Mouse (Mus musculus) forebrain, postnatal 0 days (tissue): ENCODE data around the gene Gm49322. TPM values are rescaled to one million over a fixed set of nuclear protein-coding genes. Genes with fewer than 3 reads are reported as not detected.

ENCODE experiments used
- ATAC-seq: fragments of 200-750 bp; cut with Nextera tagmentation; 2 replicates; pipeline ENCODE4 v1.8.0; 2017; ENCODE audit warnings: mild to moderate bottlenecking, moderate library complexity
- DNase-seq: peaks from one replicate; pipeline ENCODE4 v3.0.0-alpha.2; 2015
- H3K27ac ChIP-seq: fragments of 300-500 bp; sonication (generic); 2 replicates; pipeline ENCODE4 v1.5.1; 2014; ENCODE audit warnings: low read depth, mild to moderate bottlenecking, antibody characterized with exemption, low read length, moderate library complexity, mixed read lengths
- H3K27me3 ChIP-seq: fragments of 300-500 bp; sonication (generic); 2 replicates; pipeline ENCODE4 v1.6.1; 2014; ENCODE audit warnings: mild to moderate bottlenecking, low read length, mixed read lengths; ENCODE audit not compliant: insufficient read depth
- H3K36me3 ChIP-seq: fragments of 300-500 bp; sonication (generic); 2 replicates; pipeline ENCODE4 v1.6.1; 2014; ENCODE audit warnings: mild to moderate bottlenecking, moderate library complexity; ENCODE audit not compliant: insufficient read depth
- H3K4me1 ChIP-seq: fragments of 300-500 bp; sonication (generic); 2 replicates; pipeline ENCODE4 v1.6.1; 2014; ENCODE audit warnings: antibody characterized with exemption; ENCODE audit not compliant: insufficient read depth
- H3K4me2 ChIP-seq: fragments of 300-500 bp; sonication (generic); 2 replicates; pipeline ENCODE4 v1.6.1; 2014; ENCODE audit warnings: low read depth, mild to moderate bottlenecking, moderate library complexity
- H3K4me3 ChIP-seq: fragments of 300-500 bp; sonication (generic); 2 replicates; pipeline ENCODE4 v1.5.1; 2014; ENCODE audit warnings: low read depth, low read length, mixed read lengths
- H3K9ac ChIP-seq: fragments of 300-500 bp; sonication (generic); 2 replicates; pipeline ENCODE4 v1.6.1; 2014; ENCODE audit warnings: mild to moderate bottlenecking
- H3K9me3 ChIP-seq: fragments of 300-500 bp; sonication (generic); 2 replicates; pipeline ENCODE4 v1.6.1; 2016; ENCODE audit warnings: low read length
- CTCF ChIP-seq: sonication (generic); IDR thresholded peaks from 2 replicates; pipeline ENCODE4 v1.5.1; 2016; ENCODE audit warnings: antibody characterized with exemption, control low read depth, low read depth
- WGBS: fragments of 180-500 bp; shearing (Covaris S2); extraction: QIAGEN DNeasy Blood & Tissue Kit; methylation state at CpG from one replicate; pipeline ENCODE4 v1.1.7; 2014; 5-methylcytosine and 5-hydroxymethylcytosine counted together
- polyA plus RNA-seq: library from polyadenylated mRNA; unstranded; fragments of >200 nt; fragmentation: Nextera tagmentation; extraction: Ambion mirVana; gene quantifications from 2 replicates; pipeline ENCODE4 v1.2.1, GENCODE M21; 2015
- total RNA-seq: library from RNA; depleted of rRNA; stranded (reverse); fragments of >200 nt; gene quantifications from 2 replicates; pipeline ENCODE4 v1.2.3, GENCODE M21; 2014

Gene Gm49322
- total and polyA plus RNA-seq, 2 experiments from 2014 or later = 0.69 to 2.7 TPM

DNA sequence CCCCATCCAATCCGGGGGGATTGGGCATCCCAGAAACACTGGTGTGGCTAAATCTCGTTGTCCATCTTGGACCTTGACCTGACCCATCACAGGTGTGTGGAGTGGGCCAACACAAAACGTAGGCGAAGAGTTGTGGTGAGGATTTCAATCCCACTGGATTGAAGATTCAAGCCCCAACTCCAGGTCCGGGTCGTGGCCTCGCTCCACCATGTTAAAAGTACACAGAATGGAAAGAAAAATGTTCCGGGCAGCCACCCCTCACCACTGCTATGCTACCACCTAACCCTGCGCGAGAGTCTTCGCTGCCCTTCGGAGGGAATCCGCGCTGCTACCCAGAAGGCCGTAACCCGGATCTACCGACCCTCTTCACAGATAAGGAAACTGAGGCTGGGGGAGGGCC lies 29.9 kb upstream of the Gm49322 start:
- Histone ChIP-seq H3K27me3 (no peaks in the 10 kb centered on the region), H3K4me1 (peaks cover 21% of the 10 kb centered on the region), H3K36me3 (no peaks in the 10 kb centered on the region), H3K9ac (peak overlapping the region; percentile 81), H3K4me2 (peak overlapping the region; percentile 91), H3K4me3 (peak overlapping the region; percentile 71), H3K27ac (no peak overlapping the region), H3K9me3 (no peaks in the 10 kb centered on the region)
- DNase-seq (no peak), ATAC-seq (no peak)
- no peak for TF ChIP-seq CTCF
- 20% methylated on average over 17 of the region's 17 CpGs for WGBS

DNA sequence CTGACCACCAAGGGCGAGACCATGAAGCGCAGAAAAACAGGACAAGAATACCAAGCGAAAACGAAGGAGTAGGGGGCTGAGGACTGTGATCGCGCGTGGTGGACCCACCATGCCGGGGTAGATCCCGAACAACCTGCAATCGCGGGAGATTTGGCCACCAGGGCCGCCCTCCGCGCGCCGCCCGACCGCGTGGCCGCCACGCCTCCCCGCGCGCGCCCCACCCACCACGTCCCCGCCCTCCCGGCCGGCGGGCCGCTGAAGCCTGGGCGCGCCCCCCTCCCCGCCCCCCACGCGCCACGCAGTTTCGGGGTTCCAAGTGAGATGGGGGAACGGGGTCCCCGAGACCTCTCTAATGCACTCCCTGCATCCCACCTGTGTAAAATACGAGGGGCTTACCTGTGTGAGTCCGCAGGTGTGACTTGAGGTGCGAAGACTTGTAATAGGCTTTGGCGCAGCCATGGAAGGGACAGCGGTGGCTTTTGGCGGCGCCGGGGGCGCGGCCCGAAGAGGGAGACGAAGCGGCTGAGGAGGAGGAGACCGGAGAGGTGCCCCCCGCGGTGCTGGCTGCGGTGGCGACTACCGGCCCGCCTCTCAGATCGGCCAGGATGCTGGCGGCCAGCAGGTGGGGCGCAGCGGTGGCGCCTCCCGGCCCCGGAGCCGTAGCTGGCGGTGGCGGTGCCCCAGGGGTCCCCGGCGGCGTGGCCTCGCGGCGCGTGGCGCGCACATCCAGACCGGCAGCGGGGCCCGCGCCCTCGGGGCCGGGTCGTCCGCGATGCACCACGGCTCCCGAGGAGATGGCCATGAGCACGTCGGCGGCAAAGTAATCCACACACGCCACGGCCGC lies 29.2 kb upstream of the Gm49322 start:
- Histone ChIP-seq H3K27ac (peak overlapping the region; percentile 81), H3K9ac (peak overlapping the region; percentile 81), H3K36me3 (no peaks in the 10 kb centered on the region), H3K4me1 (peaks cover 16% of the 10 kb centered on the region), H3K9me3 (no peaks in the 10 kb centered on the region), H3K4me2 (peak overlapping the region; percentile 91), H3K27me3 (no peaks in the 10 kb centered on the region), H3K4me3 (peak overlapping the region; percentile 71)
- TF ChIP-seq CTCF = no peak
- ATAC-seq (peak; percentile 2; the same call in 1 of the 2 replicates), DNase-seq (peak; percentile 71)
- WGBS = 1% methylated on average over 94 of the region's 96 CpGs

GRCm38 (mm10) chr10:80577195-80578130 lies 28.4 kb upstream of the Gm49322 start, which contains the start of gene Klf16:
Gene Klf16, minus strand, starts transcription at chr10:80577321.
- Histone ChIP-seq H3K4me2 (peak within 1 kb of the TSS; percentile 91), H3K27me3 (no peaks in the 10 kb centered on the region), H3K4me1 (peaks cover 16% of the 10 kb centered on the region), H3K9ac (peak within 1 kb of the TSS; percentile 81), H3K4me3 (peak within 1 kb of the TSS; percentile 71), H3K36me3 (0 out of 2 replicates have a peak, but pooled peaks cover under 1% of the 10 kb centered on the region), H3K9me3 (no peaks in the 10 kb centered on the region), H3K27ac (peak within 1 kb of the TSS; percentile 81)
- ATAC-seq (peak; percentile 80), DNase-seq (peak; percentile 97)
- no peak for TF ChIP-seq CTCF
- WGBS = under 1% methylated on average over 78 of the region's 97 CpGs

- WGBS = under 1% methylated on average over 29 of the region's 29 CpGs
- H3K4me2 ChIP-seq = peak overlapping the region; percentile 91
- peak overlapping the region; percentile 71 for H3K4me3 ChIP-seq
- H3K27me3 ChIP-seq = no peaks in the 10 kb centered on the region
- H3K9ac ChIP-seq = peak overlapping the region; percentile 81
- H3K36me3 ChIP-seq = peaks cover 4% of the 10 kb centered on the region
- peak overlapping the region; percentile 81 for H3K27ac ChIP-seq
- no peaks in the 10 kb centered on the region for H3K9me3 ChIP-seq
- peak; percentile 81 for TF ChIP-seq CTCF
- ATAC-seq (peak; percentile 21; the same call in 1 of the 2 replicates), DNase-seq (peak; percentile 77)
- H3K4me1 ChIP-seq = peaks cover 16% of the 10 kb centered on the region
Measured at GRCm38 (mm10) chr10:80578131-80578750, 27.6 kb upstream of the Gm49322 start.

DNA sequence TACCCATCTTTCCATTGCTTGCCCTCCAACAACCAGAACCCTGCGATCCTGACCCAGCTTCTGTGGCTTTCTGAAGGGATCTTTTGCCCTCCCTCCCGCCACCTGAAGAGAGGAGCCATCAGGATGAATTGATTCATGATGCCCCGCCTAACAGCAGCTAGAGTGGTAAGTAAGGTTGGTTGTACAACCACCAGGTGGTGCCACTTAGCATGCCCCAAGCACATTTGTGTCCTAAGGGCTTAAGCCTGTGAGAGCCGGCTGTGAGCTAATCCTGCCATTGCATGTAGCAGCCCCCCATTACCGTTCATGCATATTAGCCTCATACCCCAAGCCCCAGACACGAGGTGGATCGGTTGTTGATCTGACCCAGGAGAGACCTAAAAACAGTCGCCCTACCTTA lies 26.9 kb upstream of the Gm49322 start:
- ATAC-seq (no peak), DNase-seq (no peak)
- peak; percentile 66 for TF ChIP-seq CTCF
- WGBS = 9% methylated on average over 8 of the region's 8 CpGs
- Histone ChIP-seq H3K36me3 (peaks cover 11% of the 10 kb centered on the region), H3K4me3 (no peak overlapping the region), H3K9ac (no peak overlapping the region), H3K27ac (no peak overlapping the region), H3K4me2 (peak overlapping the region; percentile 91; the same call in 1 of the 2 replicates), H3K4me1 (peaks cover 16% of the 10 kb centered on the region), H3K9me3 (no peaks in the 10 kb centered on the region), H3K27me3 (no peaks in the 10 kb centered on the region)

- Histone ChIP-seq H3K9me3 (no peaks in the 10 kb centered on the region), H3K27ac (no peak overlapping the region), H3K27me3 (no peaks in the 10 kb centered on the region), H3K9ac (no peak overlapping the region), H3K4me1 (no peaks in the 10 kb centered on the region; the same call in 1 of the 2 replicates), H3K4me3 (no peak overlapping the region), H3K36me3 (peaks cover 25% of the 10 kb centered on the region), H3K4me2 (no peak overlapping the region)
- WGBS = 83% methylated on average over 5 of the region's 5 CpGs
- DNase-seq (no peak), ATAC-seq (no peak)
- TF ChIP-seq CTCF = no peak
Measured at GRCm38 (mm10) chr10:80583047-80583446, 22.8 kb upstream of the Gm49322 start.
